Mouse (Mus musculus) spleen, postnatal 4 days (tissue): ENCODE data around the gene Nadk2.

Experiments
- DNase-seq, 2 experiments: peaks; one replicate each; pipeline ENCODE4 v3.0.0; 2022; ENCODE audit warnings: low spot score in 2 of 2

Nadk2 gene

DNA sequence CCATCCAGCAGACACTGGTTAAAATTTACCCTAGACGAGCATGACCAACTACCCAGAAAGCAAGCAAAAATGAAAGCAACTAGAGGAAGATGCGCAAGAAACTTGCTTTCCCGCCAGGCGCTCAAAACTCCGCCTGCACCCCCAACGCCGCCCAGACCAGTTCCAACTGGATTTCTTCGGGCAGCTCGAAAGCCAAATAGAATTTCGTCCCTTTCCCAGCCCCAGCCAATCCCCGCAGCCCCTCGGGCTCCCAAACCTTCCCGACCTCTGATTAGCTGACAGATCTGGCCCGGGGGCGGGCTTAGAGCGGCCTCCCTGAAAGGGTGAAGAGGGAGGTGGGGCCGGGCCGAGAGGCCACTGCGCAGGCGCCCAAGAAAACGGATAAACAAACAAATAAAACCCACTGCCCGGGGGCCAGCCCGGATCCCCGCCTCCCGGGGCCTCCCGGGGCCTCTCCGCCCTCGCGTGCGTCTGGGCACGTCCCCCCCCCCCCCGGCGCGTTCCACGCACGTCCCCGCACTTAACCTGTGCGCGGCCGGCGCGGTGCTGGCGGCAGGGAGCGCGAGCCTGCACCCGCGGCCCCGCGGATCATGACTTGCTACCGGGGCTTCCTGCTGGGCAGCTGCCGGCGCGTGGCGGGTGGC, at the start of gene Nadk2:
TSS of gene Nadk2 (plus strand) at position 349 of the 644 bp plus-strand sequence.
- peak; percentile 98 to 99 for DNase-seq

DNA sequence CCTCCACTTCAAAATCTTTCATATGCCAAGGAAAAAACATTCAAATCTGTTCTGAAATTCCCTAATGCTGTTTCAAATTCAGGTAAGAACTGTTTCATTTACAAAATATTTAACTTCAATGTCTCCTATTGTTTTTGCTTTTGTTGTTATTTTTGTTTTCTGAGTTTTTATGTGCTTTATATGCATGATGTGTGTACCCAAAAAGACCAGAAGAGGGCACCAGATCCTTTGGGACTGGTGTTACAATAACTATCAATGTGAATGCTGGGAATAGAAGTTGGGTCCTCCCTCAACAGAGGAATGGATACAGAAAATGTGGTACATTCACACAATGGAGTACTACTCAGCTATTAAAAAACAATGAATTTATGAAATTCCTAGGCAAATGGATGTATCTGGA, 15.4 kb upstream of the Nadk2 start:
- no peak for DNase-seq

DNA sequence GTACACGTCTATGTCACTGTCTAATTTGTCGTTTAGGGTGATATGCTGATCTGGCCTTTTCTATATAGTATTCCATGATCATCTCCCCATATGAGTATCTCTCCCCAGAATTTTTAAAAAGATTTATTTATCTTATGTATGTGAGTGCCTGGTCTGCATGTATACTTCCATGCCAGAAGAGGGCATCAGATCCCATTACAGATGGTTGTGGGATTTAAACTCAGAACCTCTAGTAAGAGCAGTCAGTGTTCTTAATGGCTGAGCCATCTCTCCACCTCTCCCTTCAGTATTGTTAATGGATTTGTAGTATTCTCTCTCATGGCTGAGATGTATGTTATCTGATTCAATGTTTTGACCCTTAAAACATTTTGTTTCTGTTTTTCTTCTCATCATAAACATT, 11.2 kb upstream of the Nadk2 start:
- no peak for DNase-seq

DNA sequence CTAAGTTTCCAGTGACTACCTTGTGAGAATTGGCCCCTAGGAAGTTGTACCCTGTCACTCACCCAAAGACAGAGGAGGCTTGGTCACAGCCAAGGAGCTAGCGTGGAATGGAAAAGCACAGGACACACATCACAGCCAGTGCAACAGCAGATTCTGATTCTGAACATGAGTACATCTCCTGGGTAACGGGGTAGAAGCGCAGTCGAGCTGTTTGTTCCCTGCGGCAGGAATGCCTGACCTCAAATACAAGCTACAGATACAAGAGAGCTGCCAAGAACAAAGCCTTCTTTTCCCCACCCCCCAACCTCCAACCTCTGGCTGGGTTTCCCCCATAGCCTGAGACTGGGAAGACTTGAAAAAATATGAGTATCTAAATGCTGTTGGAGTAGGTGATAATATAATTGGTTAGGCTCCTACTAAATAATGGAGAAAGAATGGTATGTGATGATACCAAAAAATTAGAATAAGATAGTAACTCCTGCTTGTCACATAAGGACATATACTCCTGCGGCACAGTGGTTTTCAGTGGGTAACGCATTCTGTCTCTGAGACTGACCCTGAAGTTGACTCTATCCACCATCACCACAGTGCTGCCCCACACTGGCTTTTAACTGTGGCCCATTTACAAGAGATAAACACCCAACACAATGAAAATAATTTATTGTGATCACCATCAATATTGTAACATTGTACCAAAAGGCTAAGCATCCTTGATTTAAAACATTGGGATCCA, 9.7 kb upstream of the Nadk2 start:
- DNase-seq: no peak

DNA sequence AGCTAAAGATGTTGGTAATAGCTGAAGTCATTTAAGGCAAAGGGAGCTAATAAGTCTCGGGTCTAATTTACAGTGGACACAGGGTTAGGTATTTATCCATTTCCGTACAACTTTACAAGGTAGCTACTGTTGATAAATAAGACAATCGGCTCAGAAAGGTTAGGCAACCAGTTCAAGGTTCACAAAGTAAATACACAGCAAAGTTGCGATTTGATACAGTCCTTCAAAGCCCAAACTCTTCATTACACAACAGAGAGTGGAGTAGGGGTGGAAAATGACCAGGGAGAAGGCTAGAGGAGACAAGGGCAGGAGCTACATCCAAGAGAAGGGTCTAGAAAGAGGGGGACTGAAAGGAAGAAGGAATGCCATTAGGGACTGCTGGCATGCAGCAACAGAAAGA, 2.2 kb upstream of the Nadk2 start:
- DNase-seq: no peak

DNA sequence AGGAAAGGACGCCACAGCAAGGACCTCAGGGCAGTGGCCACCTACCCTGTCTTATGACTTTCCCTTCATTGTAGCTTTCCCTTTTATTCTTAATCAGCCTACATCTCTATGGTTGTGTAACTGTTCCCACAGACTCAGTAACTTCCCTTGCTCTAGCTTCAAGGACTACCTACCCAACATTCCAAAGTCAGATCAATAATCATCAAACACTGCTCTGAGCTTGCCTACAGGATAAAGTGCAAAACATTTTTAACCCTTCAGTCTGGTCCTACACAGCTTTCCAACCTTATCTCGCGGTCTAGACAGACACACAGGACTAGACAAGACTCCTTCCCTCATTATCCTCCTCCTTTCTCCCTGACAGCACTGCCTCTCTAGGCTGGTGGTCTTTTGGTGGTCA, 707 bp upstream of the Nadk2 start:
- no peak for DNase-seq

DNA sequence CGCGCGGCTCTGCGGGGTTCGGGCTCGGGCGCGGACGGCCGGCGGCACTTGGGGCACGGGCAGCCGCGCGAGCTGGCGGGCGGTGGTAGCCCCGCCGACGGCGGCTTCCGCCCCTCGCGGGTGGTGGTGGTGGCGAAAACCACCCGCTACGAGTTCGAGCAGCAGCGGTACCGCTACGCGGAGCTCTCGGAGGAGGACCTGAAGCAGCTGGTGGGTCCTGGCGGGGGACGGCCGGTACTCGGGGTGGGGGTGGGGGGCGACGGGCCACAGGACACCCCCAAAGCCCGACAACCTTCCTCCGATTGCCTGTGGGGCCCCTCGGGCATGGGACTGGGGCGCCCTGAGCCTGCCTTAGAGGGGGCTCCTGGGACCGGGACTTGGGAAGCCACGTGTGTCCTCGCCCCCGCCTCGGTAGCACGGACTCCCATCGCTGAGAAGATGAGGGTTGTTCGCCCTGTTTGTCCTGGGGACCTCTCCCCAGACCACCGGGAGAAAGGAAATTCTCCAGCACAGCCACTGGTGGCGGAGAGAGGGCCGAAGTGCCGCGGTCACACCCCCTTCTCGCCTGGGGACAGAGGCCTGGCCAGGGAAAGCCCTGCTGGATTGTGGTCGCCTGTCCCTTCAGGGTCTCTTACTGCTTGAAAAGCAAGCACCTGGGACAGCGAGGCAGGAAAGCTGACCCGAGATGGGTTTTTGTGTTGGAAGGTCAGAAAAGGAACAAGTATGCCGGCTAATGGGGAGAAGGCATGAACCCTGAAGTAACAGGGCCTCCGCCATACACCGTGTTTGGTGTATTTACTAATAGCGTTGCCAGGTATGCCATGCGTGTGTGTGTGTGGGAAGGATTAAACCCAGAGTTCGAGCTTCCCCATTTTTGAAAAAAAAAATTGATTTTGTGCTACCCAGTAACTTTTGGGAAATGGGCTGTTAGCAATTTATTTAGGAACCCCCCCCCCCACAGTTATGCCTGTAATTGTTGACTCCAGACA, 790 bp downstream of the Nadk2 start:
- DNase-seq: peak; percentile 60 to 83

DNA sequence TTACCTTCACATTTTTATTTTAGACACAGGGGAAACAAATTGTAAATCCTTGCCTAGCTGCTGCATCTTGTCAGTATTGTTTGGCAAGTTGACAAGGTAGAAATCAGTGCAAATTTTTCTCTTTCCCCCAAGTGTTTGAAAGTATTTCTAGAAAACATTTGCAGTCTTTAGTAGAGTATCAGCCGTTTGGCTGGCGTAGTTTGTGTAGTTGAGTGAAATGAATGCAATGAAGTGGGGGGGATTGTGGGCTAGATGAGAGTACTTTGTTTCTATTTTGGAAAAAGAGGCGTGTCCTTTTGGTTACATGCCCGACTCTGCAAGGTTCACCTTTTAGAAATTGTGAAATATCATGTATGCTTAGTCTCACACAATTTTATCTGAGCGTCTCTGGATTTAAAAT, 1.6 kb downstream of the Nadk2 start:
- DNase-seq: no peak

DNA sequence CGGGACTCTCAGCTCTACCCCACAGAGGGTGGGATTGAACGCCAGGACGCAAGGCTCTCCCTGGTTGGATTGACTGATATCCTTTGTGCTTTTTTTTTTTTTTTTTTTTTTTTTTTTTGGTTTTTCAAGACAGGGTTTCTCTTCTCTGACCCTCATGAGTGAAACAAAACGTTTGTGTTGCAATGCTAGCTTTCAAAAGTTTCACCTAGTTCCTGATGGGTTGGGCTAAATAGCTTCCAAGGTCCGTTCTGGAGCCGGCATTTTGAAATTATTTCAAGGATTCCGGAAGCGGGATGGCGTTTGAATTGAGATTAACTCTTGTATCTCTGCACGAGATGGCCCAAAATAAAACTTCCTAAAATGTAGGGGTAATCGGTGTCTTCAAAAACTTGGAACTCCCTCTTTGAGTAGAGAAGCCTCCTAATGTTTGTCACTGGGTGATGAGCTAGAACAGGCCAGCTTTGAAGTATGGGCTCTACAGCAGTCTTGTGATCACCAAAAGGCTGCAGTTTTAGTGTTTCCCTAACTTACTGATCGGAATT, 2.1 kb downstream of the Nadk2 start:
- no peak for DNase-seq

DNA sequence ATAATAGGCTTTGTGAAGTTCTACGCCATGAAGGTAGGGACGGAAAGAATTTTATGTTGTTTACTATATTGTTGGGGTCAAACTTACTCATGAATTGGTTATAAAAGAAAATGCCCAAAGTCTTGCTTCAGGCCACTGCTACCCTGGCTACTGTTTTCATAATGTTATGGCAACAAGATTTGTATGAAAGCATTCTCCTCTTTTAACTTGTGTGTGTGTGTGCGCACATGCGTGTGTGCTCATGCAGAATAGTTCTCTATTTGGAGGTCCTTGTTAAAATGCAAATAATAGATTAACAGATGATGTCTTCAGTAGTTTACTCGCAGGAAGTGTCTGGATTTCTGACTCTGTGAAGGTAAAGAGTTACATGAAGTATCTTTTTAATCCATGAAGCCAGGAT, 2.6 kb downstream of the Nadk2 start:
- no peak for DNase-seq

DNA sequence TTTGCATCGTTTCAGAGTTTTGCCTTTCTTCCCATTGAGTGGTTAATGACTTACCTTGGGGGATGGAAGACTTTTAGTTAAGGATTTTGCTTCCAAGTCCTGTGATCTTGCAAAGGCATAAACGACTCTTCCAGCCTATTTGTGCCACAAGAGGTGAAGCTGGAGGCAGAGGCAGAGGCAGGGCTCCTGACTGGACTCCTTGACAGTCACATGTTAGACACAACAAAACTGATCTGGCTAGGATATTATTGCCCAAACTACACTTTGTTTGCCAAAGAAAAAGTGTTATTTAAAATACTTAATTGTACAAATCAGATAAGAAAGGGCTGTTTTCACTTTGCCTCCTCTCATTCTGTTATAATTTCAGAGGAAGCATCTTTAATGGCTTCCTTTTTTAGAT, 3.1 kb downstream of the Nadk2 start:
- no peak for DNase-seq

DNA sequence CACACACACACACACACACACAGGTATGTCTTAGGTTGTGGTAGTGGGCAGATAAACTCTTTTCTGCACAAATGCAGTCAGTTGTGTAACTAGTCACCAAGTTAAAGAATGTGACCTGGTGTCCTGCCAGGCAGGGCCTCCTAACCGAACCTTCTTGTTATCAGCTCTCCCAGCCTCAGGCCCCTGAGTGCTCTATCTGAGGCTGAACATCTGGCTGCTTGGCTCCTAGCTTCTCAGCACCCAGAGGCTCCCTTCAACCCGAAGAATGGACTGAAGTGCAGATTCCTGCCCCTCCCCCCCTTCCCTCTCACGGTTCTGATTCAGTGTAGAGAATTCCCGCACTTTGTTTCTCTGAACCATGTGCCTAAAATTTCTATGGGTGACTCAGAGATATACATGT, 3.6 kb downstream of the Nadk2 start:
- peak; percentile 78 to 80 for DNase-seq

DNA sequence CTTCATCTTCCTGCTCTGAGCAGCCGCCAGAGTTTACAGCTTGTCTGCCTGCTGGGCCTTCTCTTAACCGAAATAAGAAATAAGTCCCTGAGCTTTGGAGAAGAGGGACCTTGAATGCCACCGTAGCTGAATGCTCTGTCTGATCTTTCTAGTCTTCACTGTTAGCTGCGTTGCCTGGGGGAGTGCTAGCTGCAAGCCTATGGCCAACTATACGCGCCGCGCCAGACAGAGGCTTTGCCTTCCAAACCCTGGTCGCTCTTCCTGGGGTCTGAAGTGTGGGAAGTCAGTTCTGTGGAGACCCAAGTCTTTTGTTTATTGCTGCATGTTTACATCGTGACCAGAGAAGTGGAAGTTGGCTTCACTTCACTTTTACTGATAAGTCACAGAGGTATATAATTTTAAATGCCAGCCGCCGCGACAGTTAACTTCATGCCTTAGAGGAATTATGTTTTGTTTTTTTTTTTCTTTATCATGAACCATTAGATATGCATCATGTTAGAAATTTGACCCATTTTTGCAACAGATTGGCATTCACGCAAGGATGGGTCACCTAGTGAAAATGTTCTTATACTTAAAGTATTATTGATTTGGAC, 4.6 kb downstream of the Nadk2 start:
- DNase-seq: no peak

DNA sequence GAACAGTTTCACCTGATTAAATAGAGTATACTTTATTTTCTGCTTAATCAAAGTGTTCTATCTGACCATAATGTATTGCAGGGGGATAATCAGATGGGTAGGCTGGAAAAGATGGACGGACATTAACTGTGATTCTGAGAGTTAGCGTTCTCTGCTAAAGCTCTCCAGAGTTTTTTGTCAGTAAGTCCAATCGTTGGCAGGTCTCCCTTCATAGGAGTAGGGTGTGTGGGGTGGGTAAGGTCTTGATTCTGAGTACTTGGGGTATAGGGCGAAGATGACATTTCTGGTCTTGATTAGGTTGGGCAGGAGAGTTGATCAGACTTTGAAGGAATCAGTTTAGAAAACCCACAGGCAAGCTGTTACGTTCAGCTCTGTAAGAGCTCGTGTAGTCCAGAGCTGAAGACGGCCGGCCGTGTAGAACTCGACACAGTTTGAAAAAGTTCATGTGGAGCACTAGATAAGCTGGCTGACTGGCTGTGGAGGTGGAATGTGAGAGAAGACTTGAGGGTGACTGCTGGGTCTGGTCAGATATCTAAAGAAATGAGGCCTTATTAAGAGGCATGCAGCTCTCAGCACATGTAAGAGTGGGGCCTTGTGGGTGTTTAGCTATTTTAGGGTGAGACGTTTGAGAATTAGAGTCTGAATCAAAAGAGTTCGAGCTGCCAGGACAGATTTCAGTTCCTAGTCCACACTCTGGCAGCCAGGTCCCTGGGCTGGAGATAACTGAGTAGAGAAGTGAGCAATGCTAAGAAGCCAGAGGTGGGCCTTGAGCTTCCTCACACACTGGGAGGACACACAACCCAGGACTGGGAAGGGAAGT, 7.6 kb downstream of the Nadk2 start:
- DNase-seq: peak; percentile 56 to 70

DNA sequence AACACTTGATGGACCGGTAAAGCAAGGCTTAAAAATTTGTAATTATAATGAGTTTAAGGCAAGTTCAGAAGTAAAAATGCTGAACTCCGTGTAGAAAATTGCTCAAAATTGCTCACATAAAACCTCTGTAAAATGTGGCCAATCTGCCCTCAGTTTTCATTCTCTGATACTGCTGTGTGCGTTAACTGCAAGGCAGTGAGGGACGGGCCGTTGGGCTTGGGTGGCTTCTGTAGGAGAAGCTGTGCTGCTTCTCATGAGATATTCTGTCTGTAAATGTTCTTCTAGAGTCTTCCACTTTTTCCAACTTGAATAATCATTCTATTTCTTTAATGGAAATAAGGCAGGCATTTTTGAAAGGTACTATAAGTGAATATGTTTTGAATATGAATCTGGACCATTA, 8.6 kb downstream of the Nadk2 start:
- DNase-seq: no peak

DNA sequence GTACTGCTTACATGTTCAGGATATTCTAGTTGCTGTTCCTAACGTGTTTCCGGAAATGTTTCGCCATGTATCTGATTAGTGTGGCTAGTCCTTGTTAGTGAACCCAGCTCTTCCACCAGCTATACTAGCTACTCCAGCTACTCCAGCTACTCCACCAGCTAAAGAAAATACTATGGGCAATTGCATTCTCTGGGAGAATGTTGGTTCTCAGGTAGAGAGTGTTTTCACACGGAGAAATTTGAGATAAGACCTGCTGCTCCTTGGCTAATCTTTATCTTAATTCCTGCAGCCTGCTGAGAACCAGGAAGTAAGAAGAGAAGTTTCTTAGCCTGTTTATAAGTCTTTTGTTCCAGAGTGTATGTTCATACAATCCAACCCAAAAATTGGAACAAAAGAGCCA, 9.1 kb downstream of the Nadk2 start:
- no peak for DNase-seq

DNA sequence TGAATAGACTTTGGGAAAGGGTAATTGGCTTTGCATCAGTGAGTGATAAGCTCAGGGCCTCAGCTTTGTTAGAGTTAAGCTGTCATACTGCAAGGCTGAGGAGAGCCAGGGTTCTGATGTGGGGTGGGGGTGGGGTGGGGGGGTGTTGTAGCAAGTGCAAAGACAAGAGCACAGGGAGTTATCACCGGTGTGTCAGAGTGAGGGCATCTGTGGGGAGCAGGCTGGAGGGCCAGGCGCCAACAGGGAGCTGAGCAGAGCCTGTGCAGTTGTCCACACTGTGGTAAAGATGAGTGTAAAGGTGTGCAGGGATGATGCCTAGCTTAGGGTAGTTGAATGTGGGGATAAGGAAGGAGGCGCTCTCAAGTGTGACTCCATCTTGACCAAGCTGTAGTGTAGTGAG, 10.2 kb downstream of the Nadk2 start:
- no peak for DNase-seq

DNA sequence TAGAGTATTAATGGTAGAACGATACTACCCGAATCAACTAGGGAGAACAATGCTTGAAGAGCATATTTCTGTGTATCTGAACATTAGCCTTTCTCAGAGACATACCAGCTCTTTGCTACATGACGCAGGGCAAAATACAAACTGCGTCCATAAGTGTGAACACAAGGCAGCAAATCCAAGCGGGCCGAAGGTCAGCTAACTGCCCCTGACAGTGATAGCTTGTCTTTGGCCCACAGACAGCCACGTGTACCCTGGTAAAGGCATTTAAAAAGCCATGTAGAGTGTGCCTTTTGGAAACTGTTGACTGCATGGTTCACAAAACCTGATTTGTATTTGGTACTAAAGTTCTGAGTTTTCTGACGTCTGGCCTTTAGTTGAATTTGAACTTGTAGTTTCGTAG, 11.7 kb downstream of the Nadk2 start:
- no peak for DNase-seq

DNA sequence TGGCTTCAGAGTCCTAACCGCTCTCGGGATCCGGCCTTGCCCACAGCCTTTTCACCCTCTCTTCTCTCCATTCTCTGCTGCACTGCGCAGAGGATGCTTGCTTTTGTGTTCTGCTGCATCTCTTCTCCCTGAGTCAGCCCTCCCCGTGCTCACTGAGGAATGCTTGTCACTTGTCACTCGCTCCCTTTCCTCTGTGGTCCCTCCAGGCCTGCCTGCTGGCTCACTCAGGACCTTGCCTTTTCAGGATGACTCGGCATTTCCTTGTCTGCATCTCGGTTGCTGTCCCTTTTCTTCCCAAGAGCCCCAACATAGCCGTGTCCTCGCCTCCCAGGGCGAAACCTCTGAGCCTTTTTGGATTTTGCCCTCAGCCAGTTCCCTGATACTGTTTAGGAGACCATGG, 15.8 kb downstream of the Nadk2 start:
- no peak for DNase-seq

DNA sequence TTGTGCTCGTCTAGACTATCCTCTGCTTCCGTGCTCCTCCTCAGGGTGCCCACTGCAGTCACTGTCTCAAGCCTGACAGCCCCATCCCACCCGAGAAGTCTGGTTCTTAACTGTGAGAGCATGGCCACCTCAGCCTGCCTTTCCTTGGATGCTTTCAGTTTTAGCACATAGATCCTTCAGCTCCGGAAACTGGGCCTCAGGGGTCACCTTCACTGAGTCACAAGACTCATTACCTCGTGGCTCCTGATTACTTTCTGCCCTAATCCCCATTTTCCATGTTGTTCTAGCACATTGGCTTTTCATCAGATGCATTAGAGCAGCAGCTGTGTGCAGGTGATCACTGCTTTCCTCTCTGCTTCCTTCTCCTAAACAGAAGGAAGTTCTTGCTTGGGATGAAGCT, 16.4 kb downstream of the Nadk2 start:
- DNase-seq: no peak
